Mouse (Mus musculus) heart, adult 10 weeks (tissue): ENCODE measurements around the gene Ccdc124. TPM values are rescaled to one million over a fixed set of nuclear protein-coding genes. Genes with fewer than 3 reads are reported as not detected.

Experiments used
- polyA plus RNA-seq: library from polyadenylated mRNA; stranded (reverse); fragments of 350-450 nt; fragmentation: Illumina TruSeq; extraction: RNeasy Lipid Tissue Mini Kit (QIAGEN cat#74804); gene quantifications from one replicate; pipeline ENCODE4 v1.2.3, GENCODE M21; 2014; ENCODE audit warnings: low read depth, low replicate concordance

The Ccdc124 gene
- 55.5 TPM for polyA plus RNA-seq

DNA sequence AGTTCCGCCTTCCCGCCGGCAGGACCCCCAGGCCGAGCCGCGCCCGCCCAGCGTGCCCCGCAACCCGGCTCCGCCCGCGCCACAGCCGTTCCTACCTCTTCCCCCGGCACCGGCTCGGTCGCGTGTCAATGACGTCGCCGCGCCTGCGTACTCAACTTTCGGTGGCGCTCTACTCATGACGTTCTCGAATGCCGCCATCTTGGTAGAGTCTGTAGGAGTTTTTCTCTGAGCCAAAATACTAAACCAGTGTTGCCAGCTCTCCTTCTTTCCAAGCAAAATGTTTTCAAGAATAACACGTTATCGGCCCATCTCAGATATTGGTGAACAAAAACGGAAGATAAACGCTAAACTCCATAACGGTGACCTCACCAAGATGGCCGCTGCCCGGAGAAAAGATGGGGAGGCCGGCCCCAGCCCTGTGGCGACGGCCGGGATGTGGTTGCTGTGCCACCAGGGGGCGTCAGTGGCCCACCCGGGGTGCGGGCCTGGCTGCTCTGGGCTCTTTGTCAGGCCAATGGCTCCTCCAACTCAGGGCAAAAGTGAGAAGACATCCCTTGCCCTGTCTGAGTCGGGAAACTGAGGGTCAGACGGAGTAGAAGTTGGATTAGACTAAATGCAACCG lies at the start of gene Ccdc124:
Gene Ccdc124 (minus strand): TSS at position 572 of the 622 bp plus-strand sequence.

DNA sequence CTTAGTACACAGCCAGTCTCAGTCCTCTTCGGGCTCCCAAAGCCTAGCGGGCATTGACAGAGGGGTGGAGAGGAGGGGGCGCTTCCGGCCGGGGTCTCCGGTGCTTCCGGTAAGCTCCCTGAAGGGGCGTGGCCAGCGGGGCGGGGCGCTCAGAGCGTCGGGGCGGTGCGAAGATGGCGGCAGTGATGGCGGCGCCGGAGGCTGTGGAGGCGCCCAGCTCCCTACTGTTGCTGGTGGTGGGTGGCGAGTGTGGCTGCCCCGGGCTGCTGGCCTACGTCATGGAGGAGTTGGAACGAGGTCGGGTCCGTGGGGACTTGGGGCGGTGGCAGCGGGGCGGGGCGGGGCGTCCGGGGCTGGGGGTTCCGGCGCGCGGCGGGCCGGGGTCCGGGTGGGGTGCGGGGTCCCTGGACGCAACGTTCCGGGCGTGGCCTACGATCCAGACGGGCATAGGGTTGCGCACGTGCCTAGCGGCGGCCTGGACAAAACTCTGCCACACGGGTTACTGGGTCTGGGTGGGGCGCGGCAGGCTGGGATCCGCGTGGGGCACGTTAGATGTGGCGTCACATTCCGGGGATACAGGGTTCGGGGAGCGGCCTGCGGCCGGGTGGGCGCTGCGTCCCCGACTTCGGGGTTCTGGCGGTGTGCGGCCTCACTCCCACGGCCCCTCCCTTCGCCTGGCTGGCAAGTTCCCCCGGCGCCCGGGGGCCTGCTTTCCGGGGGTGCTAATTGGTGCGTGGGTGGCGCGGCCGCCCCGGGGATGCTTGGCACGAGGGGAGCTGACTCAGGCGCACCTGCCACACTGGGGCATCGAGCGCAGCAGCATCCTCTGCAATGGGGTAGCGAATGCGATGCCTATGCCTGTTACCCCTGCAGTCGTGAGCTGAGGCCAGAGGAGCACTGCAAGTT lies 32.3 kb upstream of the Ccdc124 start, which contains the start of gene Map1s:
Gene Map1s (plus strand): TSS at position 102 of the 906 bp plus-strand sequence.

DNA sequence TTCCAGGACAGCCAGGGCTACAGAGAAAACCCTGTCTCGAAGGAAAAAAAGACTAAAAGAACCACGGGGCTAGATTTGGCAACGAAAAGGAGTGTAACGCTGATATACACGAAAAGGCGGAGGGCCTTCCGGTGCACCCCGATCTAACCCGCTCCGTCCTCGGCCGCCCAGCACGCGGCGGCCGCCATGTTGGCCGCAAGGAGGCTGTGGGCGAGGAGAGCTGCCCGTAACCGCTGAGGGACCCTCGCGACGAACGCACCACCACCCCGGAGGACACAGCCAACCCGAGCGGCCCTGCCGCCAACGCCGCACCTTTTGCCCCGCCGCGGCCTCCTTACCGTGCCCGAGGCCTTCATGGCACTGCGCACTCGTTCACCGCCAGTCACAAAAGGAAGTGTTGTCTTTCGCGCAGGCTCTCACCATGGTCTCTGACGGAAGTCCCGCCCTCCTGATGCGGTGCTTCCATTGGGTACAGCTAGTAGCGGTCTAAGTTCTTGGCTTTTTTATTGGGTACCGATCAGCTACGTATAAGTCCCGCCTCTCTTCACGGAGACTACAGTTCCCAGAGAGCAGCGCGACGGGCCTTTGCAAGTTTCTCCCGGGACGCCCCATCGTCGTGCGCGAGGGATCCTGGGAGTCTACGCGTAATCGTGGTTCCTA lies 23.4 kb upstream of the Ccdc124 start, which contains the start of gene Rpl18a:
Gene Rpl18a (minus strand): TSS at position 392 of the 660 bp plus-strand sequence.

DNA sequence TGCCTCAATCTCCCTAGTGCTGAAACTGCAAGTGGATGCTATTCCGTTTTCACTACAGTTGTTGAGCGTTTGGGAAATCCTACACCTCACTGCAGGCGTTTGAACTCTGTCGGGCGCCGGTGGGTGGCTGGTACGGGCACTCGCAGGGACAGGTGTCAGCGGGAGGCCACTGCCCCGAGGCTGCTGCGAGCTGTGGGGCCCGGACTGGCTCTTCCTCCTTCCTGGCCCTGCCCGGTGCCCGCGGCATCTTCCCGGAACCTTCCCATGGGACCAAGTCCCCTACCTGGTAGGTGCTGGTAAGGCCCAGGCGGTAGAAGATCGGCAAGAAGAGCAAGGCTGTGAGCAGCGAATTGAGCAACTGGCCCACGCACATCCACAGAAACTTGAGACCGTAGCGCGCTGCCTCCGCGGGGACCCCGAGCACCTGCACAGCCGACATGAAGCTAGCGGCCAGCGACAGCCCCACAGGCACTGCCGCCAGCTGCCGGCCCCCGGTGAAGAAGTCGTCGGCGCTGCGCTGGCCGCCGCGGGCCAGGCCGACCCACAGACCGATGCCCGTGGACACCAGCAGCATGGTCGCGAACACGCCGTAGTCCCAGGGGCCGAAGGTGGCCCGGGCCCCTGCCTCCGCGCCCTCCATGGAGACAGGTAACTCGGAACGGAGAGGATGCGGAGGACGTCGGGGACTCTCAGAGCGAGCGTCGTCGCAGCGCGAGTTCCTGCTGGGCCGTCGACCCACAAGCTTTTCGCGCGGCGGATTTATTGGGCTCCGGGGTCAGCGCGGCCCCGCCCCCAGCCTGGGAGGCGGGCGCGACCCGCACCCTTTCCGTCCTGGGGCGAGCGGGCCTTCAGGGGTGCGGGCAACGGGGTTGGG lies 18.5 kb upstream of the Ccdc124 start, which contains the start of gene Slc5a5:
Gene Slc5a5 (minus strand): TSS at position 736 of the 874 bp plus-strand sequence.

DNA sequence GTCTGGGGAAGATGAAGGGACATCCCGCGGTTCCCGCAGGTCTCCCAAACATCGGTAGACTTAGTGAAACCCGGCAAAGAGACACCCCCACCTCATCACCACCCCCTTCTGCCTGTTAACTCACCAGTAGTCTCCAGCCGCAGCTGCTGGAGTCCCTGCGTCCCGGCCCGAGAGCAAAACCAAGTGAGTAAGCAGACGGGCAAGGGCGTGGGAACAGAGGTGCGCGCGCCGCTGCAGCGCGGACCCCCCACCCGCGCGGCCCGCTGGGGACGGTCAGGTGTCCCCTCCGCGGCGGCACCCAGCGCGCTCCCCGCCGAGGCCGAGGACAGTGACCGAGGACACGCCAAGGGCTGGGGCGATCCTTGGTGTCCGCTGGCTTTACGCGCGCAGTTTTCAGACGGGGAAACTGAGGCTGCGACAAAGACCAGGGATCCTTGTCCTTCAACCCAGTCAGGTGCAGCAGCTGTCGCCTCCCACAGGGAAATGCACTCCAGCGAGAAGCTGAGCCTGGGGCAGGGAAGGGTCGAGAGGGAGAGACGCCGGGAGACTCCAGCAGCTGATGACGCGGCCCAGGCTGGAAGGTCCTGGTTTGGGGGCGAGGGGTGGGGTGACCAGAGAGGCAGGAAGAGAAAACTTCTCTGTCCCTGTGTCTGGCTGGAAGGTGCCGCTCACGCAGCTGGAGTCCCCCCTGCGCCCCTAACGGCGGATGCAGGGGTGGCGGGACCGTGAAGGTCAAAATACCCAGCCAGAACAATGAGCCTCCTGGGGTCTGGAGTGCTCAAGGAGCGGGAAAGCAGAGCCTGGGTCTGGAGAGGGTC lies 10.7 kb downstream of the Ccdc124 start, which contains the start of gene Kcnn1:
Gene Kcnn1 (minus strand): TSS at position 435 of the 818 bp plus-strand sequence.

DNA sequence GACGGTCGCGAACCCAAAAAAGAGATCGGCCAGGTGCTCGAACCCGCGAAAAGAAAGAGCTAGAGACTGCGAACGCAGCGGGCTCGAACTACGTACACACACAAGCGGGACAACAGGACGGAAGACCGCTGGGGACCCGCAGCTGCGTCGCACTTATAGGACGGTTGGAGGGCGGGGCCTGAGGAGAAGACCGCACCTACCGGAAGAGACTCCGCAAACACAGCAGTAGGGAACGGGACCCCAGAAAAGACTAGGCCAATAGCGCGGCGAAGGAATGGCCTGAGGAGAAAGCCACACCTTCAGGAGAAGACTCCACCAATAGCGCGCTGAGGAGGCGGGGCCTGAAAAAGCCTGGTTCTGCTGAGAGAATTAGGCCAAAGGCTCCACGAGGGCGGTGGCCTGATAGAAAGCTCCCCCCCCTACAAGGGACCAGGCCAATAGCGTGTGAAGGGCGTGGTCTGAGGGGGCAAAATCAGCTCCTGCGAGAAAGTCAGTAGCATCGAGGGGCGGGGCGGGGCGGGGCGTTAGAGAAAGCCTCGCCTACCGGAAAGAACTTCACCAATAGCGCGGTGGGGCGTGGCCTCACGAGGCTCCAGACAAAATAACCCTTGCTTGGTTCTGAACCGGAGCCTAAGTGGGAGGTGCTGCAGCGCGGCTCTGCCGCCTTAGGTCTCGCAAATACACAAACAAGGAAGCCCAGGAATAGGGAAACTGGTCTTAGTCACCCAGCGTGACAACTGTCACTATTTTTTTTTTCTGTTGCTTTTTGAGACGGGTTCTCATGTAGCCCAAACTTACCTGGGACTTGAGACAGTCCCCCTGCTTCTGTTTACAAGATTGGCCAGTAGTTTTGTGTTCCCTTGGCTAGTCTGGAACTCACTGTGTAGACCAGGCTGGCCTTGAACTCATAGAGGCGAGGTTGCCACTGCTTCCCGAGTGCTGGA lies 34.1 kb downstream of the Ccdc124 start, which contains the start of gene Arrdc2:
Gene Arrdc2 (minus strand): TSS at position 313 of the 944 bp plus-strand sequence.

Other genes with a start within 250 kb of the Ccdc124 start
- gene Gdf15, start 241.5 kb downstream of the Ccdc124 start, polyA plus RNA-seq, result 2.1 TPM
- 23.9 TPM for gene Pgpep1, start 213.5 kb downstream of the Ccdc124 start, polyA plus RNA-seq
- gene Lsm4, start 200.7 kb downstream of the Ccdc124 start, polyA plus RNA-seq, result 90.3 TPM
- gene Jund, start 175.0 kb downstream of the Ccdc124 start, polyA plus RNA-seq, result 59.5 TPM
- not detected for gene Iqcn, start 170.5 kb downstream of the Ccdc124 start, polyA plus RNA-seq
- gene Gm3336, start 155.4 kb downstream of the Ccdc124 start, polyA plus RNA-seq, result not detected
- gene Pde4c, start 150.2 kb downstream of the Ccdc124 start, polyA plus RNA-seq, result 7.0 TPM
- gene Rab3a, start 119.3 kb downstream of the Ccdc124 start, polyA plus RNA-seq, result 57.6 TPM
- gene Mpv17l2, start 113.0 kb downstream of the Ccdc124 start, polyA plus RNA-seq, result 19.0 TPM
- 24.1 TPM for gene Pik3r2, start 97.2 kb downstream of the Ccdc124 start, polyA plus RNA-seq
- gene Mast3, start 68.9 kb downstream of the Ccdc124 start, polyA plus RNA-seq, result 6.4 TPM
- not detected for gene Il12rb1, start 65.5 kb downstream of the Ccdc124 start, polyA plus RNA-seq
- 11.1 TPM for gene Arrdc2, start 34.2 kb downstream of the Ccdc124 start, polyA plus RNA-seq
- gene Kcnn1, start 10.7 kb downstream of the Ccdc124 start, polyA plus RNA-seq, result 15.8 TPM
- gene Slc5a5, start 18.8 kb upstream of the Ccdc124 start, polyA plus RNA-seq, result not detected
- gene Rpl18a, start 23.5 kb upstream of the Ccdc124 start, polyA plus RNA-seq, result 1,294 TPM
- gene Map1s, start 32.0 kb upstream of the Ccdc124 start, polyA plus RNA-seq, result 9.2 TPM